Mouse (Mus musculus) adrenal gland, postnatal 14 days (tissue): ENCODE data around the gene Cd19. TPM values are rescaled to one million over a fixed set of nuclear protein-coding genes. Genes with fewer than 3 reads are reported as not detected.
"Not testable (repeated sequence)": the region's sequence is repeated elsewhere in the genome, so short reads cannot be mapped to it uniquely, and the experiment has no call there.

Experiments used
- DNase-seq: peaks from one replicate; pipeline ENCODE4 v3.0.0; 2021; ENCODE audit warnings: mixed read lengths
- total RNA-seq: library from RNA; stranded (reverse); gene quantifications from 2 replicates; pipeline ENCODE4 v1.2.3, GENCODE M21; 2021

The Cd19 gene
- total RNA-seq, 1 experiment from 2014 or later = 2.7 TPM

DNA sequence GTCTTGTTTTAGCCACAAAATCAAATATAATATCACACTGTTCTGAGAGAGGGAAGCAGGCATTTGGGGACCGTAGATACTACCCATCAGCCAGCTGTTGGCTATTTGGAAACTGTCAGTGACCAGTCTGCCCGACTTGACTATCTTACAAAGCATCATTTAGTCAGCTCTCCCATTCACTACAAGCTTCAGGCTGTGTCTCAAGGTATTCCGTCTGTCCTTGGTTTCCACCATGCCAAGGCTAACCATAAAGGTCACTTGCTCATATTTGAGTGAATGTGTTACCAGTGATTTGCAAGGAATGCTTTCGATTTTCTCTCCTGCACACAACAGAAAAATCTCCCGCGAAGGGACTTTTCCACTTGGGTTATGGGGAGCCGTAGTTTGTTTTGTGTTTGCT, 20.0 kb upstream of the Cd19 start:
- peak; percentile 51 for DNase-seq

- no peak for DNase-seq
Measured at GRCm38 (mm10) chr7:126430167-126430566, 15.5 kb upstream of the Cd19 start.

GRCm38 (mm10) chr7:126429503-126429898, 14.8 kb upstream of the Cd19 start:
- DNase-seq = no peak

DNA sequence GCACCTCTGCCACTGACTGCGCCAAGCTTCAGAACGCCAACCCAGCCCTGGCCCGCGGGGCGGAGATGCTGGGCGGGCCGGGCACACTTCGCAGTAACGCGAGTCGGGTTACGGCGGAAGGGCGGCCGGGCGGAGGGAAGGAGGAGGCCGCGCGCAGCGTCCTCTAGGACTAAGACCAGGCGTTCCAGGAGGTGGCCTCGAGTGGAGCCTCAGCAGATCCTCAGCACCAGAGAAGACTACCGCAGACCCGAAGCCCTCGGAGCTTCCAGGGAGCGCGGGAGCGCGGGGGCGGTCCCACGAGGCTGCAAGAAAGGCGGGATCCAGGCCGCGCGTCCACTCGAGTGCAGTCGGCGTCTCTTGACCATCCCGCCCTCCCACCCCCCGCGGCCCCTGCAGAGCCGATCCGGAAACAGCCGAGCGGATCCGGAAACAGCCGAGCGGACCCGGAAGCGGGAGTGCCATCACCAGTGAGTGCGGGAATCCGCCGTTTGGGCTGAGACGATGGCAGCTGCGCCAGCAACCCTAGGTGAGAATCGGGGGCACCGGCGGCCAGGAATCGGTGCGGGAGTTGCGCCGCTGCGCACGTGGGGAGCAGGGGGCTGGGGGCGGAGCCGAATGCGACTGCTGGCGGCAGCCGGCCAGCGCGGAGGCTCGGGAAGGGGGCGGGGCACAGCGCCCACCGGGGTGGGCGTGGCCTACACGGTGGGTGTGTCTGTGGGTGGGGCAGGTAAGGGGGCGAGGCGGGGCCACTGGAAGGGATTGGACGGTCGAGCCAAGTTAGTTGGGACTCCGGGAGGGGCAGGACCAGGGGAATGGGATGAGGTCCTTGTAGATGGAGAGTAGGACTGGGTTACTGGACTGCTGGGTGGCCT, 14.2 kb upstream of the Cd19 start, which contains the start of gene Rabep2:
Rabep2 (plus strand) TSS at position 129 of the 872 bp plus-strand sequence.
- peak; percentile 98 for DNase-seq

GRCm38 (mm10) chr7:126428154-126428553, 13.5 kb upstream of the Cd19 start:
- DNase-seq = no peak

GRCm38 (mm10) chr7:126427323-126427860, 12.7 kb upstream of the Cd19 start:
- no peak for DNase-seq

DNA sequence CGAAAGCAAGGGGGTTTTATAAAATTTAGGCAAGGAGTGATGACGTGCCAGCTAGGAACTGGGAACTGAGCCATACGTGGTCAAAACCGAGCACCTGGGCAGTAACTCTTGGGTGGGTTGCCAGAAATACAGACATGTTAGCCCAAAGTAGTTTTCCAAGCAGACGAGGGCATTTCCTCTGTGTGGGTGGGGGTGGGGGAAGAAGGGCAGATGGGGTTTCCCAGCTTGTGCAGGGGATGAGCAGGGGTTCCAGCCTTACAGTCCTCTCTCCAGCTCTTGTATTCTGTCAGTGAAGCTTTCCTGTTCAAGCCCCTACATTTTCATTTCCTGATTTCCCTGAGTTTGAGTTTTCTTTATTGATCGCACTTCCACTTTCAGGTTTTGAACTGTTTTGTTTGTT, 9.5 kb upstream of the Cd19 start:
- no peak for DNase-seq

DNA sequence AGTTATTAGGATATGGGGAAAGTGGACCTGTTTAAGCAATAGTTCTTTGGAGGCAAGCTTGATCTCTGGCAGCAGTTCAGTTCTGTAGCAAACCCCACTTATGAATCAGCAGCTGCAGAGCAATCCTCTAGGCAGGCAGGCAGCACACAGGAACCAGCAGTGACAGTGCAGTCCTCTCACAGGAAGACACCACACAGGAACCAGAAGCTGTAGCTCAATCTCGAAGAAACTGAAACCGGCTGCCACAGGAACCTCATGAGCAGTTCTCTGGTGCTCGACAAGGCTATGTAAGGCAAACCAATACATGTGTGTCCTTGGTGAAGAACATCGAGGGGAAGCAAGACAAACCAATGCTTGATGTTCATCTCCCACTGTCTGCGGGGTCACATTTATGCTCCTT, 7.1 kb upstream of the Cd19 start:
- no peak for DNase-seq

DNA sequence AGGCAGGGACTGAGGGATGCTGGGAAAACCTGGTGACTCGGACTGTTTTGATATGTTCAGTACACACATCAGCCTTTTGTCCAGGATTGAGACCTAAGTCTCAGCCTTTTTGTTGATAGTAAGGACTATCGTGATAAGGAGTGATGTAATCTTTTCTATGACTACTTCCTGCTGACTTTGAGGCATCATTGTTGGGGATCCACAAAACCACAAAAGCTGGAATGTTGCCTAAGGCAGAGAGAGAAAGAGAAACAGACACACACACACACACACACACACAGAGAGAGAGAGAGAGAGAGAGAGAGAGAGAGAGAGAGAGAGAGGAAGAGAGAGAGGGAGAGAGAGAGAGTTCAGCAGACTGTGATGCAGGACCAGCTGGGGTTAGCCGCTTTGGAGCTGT, 3.8 kb upstream of the Cd19 start:
- no peak for DNase-seq

DNA sequence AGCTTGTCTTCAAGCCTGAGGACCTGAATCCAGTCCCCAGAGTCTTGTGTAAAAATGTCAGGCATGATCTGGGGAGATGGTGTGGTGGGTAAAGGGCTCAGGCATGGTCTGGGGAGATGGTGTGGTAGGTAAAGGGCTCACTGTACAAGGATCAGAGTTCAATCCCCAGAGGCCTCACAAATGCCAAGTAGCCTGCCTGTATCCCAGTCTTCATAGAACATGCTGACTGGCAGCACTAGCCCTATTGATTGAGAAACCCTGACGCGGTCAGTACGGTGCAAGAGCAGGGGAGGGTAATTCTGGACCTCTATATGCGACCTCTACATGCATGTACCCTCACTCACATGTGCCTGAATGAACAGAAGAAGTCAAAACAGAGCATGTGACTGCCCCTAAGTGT, 2.9 kb upstream of the Cd19 start:
- peak; percentile 38 for DNase-seq

DNA sequence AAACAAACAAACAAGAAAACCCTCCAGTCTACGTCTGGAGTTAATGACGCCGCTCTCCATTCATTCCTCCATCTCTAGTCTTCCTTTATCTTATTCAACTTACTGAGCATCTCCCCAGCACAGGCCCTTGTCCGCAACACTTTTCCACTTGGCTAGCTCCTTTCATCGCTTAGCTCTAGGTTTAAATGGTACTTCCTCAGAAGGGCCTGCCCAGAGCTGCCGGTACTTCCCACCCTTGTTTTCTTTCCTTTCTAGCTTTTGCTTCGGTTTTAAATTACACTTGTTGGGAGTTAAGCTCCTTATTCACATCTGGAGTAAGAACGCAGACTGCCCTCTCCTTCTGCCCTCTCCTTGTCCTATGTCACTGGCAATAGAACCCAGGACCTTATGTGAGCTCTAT, 2.4 kb upstream of the Cd19 start:
- DNase-seq = no peak

- DNase-seq = no peak
Measured at GRCm38 (mm10) chr7:126416615-126417014, 1.9 kb upstream of the Cd19 start.

GRCm38 (mm10) chr7:126411061-126411460, 3.6 kb downstream of the Cd19 start:
- DNase-seq = no peak

DNA sequence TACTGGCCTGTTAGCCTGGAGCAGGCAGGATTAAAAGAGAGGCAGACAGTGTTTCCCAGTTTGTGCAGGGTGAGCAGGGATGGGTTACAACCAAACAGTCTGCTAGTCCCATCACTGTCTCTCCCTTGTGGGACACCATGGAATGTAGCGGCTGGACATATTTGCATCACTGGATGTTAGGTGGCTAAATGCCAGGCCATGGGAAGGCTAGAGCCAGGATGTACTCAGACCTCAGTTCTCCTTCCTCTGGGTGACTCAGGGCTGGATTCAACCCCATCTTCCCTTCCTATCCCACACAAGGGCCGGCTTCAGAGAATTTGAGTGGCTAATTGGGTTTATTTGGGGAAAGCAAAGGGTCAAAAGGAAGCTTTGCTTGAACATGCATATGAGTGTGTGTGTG, 6.0 kb downstream of the Cd19 start:
- no peak for DNase-seq

- not testable (repeated sequence) for DNase-seq
Measured at GRCm38 (mm10) chr7:126402518-126402917, 12.2 kb downstream of the Cd19 start.

DNA sequence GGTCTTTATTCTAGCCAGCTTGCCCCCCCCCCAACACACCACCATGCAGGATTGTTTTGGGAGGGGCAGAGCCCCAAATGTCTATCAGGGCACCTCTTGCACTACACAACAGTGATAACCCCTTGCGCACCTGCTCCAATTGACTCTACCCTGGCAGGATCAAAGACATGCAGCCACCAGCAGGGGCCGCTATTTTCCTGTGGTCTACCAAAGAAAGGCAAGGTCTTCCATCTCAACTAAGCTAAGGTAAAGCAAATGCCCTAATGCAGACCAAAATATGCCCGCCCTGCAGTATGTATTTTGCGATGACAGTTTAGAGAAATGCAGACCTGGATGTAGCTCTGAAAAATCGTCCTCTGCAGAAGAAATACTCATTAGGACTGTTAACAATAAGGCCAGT, 15.1 kb downstream of the Cd19 start:
- DNase-seq = peak; percentile 93

- DNase-seq = no peak
Measured at GRCm38 (mm10) chr7:126397822-126398221, 16.9 kb downstream of the Cd19 start.

GRCm38 (mm10) chr7:126397221-126397620, 17.5 kb downstream of the Cd19 start:
- DNase-seq = no peak

GRCm38 (mm10) chr7:126396298-126397119, 18.2 kb downstream of the Cd19 start, which contains the start of gene Nfatc2ip:
Gene Nfatc2ip, minus strand, starts transcription at chr7:126396737.
- DNase-seq = peak; percentile 94

DNA sequence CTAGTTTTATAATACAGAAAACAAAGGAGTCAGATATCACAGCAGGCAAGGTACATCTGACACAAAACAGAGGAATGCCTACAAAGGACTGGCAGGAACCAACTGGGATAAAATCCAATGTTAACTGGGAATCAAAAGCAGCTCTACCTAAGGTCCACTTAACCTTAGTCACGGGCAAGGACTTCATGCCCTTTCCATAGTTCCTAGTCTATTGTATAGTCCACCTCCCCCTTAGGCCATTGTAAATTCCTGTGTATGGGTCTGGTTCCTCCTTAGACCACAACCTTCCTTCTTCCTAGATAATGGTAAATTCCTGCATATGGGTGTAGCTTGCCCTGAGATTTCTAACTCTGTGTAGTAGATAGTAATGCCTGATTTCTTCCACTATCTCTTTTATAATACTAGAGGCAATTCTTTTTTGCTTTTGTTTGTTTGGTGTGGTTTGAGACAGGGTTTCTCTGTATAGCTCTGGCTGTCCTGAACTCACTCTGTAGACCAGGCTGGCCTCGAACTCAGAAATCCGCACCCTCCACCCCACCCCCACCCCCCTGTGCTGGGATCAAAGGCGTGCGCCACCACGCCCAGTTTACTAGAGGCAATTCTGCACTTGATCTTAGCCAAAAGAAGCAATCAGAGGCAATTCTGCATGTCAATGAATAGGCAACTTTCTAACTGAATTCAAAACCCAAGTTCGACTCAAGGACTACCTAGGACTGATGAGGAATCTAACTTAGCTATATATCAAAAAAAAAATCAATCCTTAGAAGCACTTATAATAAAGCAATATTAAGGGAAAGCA, 22.4 kb downstream of the Cd19 start:
- DNase-seq = not testable (repeated sequence)

GRCm38 (mm10) chr7:126388185-126388584, 26.5 kb downstream of the Cd19 start:
- no peak for DNase-seq

DNA sequence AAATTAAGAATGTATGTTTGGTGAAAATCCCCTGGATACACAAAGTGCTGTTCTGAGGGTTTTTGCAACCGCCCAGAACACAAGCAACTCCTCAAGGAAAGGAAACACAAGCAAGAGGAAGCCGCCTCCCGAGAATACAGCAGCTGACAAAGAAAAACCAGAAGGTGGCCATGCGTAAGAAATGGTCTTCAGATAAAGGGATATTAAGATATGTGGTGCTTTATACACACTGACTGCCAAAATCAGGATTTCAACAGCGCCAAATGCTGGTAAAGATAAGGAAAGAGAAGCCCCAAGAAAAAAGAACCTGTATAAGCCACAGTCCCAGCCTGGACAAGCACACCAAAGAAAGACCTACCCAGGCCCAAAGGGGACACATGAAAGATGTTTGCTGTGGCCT, 31.1 kb downstream of the Cd19 start:
- no peak for DNase-seq
